Mouse (Mus musculus) lung, postnatal 0 days (tissue): ENCODE data around the gene 1110032A03Rik. TPM values are rescaled to one million over a fixed set of nuclear protein-coding genes. Genes with fewer than 3 reads are reported as not detected.

Experiments used
- ATAC-seq: fragments of 200-750 bp; cut with Nextera tagmentation; 2 replicates; pipeline ENCODE4 v1.8.0; 2017; ENCODE audit warnings: moderate library complexity
- DNase-seq: peaks from one replicate; pipeline ENCODE4 v3.0.0-alpha.2; 2016; ENCODE audit warnings: low spot score
- H3K27ac ChIP-seq: fragments of 300-500 bp; sonication (generic); 2 replicates; pipeline ENCODE4 v1.5.1; 2014; ENCODE audit warnings: antibody characterized with exemption, mild to moderate bottlenecking, low read length, mixed read lengths
- H3K27me3 ChIP-seq: fragments of 300-500 bp; sonication (generic); replicated peaks from 2 replicates; pipeline ENCODE4 v1.6.1; 2014; ENCODE audit warnings: low read length, mixed read lengths; ENCODE audit not compliant: insufficient read depth
- H3K36me3 ChIP-seq: fragments of 300-500 bp; sonication (generic); 2 replicates; pipeline ENCODE4 v1.6.1; 2014; ENCODE audit warnings: low read length, mixed read lengths; ENCODE audit not compliant: insufficient read depth
- H3K4me1 ChIP-seq: fragments of 300-500 bp; sonication (generic); 2 replicates; pipeline ENCODE4 v1.6.1; 2014; ENCODE audit warnings: antibody characterized with exemption, low read depth, low read length, mixed read lengths; ENCODE audit not compliant: insufficient read depth
- H3K4me2 ChIP-seq: fragments of 300-500 bp; sonication (generic); replicated peaks from 2 replicates; pipeline ENCODE4 v1.6.1; 2014; ENCODE audit warnings: low read depth, mild to moderate bottlenecking, low read length, moderate library complexity, mixed read lengths
- H3K4me3 ChIP-seq: fragments of 300-500 bp; sonication (generic); 2 replicates; pipeline ENCODE4 v1.5.1; 2014; ENCODE audit warnings: low read depth, low read length
- H3K9ac ChIP-seq: fragments of 300-500 bp; sonication (generic); replicated peaks from 2 replicates; pipeline ENCODE4 v1.6.1; 2014; ENCODE audit warnings: low read depth, mild to moderate bottlenecking
- H3K9me3 ChIP-seq: fragments of 300-500 bp; sonication (generic); 2 replicates; pipeline ENCODE4 v1.6.1; 2016; ENCODE audit warnings: low read length, mixed read lengths
- CTCF ChIP-seq: IDR thresholded peaks from 2 replicates; pipeline ENCODE4 v1.5.1; 2016; ENCODE audit warnings: antibody characterized with exemption, mild to moderate bottlenecking
- EP300 ChIP-seq: IDR thresholded peaks from 2 replicates; pipeline ENCODE4 v1.6.1; 2016; ENCODE audit warnings: antibody characterized with exemption, mild to moderate bottlenecking, control low read depth
- WGBS: fragments of 180-500 bp; shearing (Covaris S2); extraction: QIAGEN DNeasy Blood & Tissue Kit; methylation state at CpG from one replicate; pipeline ENCODE4 v1.1.7; 2014; 5-methylcytosine and 5-hydroxymethylcytosine counted together
- polyA plus RNA-seq: library from polyadenylated mRNA; unstranded; fragments of >200 nt; fragmentation: Nextera tagmentation; extraction: Ambion mirVana; gene quantifications from 2 replicates; pipeline ENCODE4 v1.2.1, GENCODE M21; 2015

The 1110032A03Rik gene
- 72.3 and 79.8 TPM in 2 replicates for polyA plus RNA-seq

DNA sequence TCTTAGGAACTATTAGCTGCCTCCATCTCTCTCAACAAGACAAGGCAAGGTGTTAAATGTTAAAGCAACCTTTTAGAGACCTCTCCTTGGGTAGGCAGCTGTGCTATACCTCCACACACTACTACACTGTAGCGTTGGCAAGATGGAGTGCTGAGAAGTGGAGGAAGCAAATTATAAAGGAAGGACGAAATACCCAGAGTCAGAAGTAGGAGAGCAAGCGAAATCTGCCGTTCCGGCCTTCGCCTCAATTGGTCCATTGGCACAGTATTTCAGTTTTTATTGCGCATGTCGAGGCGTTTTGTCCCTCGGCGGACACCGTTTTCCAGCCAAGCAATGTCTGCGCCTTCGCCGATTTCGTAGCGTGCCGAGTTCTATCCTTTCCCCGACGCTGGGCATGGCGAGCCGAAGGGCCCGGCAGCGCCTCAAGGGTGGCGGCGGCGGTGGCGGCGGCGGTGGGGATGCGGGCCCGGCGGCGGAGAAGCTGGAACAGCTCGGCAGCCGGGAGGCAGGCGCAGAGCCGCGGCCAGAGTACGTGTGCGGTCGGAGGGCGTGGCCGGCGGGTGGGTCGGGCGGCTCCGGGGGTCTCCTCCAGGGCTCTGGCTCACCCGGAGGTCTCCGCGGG lies at the start of gene 1110032A03Rik, which contains the start of gene Alg9:
TSS of gene 1110032A03Rik (minus strand) at position 530 of the 622 bp plus-strand sequence.
TSS of gene Alg9 (plus strand) at position 29 of the 622 bp plus-strand sequence.
- DNase-seq (peak; percentile 86), ATAC-seq (peak; percentile 75)
- Histone ChIP-seq H3K4me1 (peaks cover 4% of the 10 kb centered on the region; the same call in 1 of the 2 replicates), H3K4me2 (peak within 1 kb of the TSS; percentile 98), H3K9me3 (no peaks in the 10 kb centered on the region), H3K27me3 (no peaks in the 10 kb centered on the region), H3K9ac (peak within 1 kb of the TSS; percentile 88), H3K4me3 (peak within 1 kb of the TSS; percentile 98), H3K27ac (peak within 1 kb of the TSS; percentile 64), H3K36me3 (peaks cover 2% of the 10 kb centered on the region; the same call in 1 of the 2 replicates)
- TF ChIP-seq EP300 (no peak), CTCF (no peak)
- WGBS: under 1% methylated on average over 34 of the region's 51 CpGs

DNA sequence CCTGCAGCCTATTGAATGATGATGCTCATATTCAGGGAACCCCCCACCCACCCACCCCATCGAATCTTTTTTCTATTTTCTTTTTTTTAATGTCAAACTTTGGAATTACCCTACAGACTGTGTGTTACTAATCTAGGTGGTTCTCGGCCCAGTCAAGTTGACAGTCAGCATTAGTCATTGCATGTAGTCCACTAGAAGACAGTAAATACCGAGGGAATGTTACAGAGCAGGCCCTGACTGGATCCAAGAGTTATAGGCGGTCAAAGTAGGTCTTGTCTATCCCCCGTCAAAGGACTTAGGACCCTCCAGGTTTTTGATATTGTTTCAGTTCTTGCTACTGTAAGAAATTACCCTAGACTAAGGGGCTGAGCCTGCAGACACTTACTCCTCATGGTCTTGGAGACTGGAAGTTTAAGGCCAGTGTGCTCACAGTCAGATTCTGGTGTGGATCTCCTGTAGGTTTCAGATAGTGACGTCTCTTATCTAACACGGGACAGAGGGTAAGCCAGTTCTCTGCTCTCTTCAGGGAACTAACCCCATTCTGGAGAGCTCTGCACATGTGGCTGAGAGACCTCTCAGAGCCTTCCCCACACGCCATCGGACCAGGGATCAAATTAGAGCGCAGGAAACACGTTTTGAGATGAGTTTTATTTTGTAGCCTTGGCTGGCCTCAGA lies 48.6 kb upstream of the 1110032A03Rik start:
- no peak overlapping the region for H3K4me2 ChIP-seq
- WGBS: 83% methylated on average over 11 of the region's 11 CpGs
- H3K9ac ChIP-seq: no peak overlapping the region
- H3K4me1 ChIP-seq: no peaks in the 10 kb centered on the region
- H3K27me3 ChIP-seq: no peaks in the 10 kb centered on the region
- H3K9me3 ChIP-seq: no peaks in the 10 kb centered on the region
- TF ChIP-seq CTCF (no peak), EP300 (no peak)
- H3K27ac ChIP-seq: no peak overlapping the region
- DNase-seq: no peak
- ATAC-seq: no peak
- H3K4me3 ChIP-seq: no peak overlapping the region
- no peaks in the 10 kb centered on the region for H3K36me3 ChIP-seq

DNA sequence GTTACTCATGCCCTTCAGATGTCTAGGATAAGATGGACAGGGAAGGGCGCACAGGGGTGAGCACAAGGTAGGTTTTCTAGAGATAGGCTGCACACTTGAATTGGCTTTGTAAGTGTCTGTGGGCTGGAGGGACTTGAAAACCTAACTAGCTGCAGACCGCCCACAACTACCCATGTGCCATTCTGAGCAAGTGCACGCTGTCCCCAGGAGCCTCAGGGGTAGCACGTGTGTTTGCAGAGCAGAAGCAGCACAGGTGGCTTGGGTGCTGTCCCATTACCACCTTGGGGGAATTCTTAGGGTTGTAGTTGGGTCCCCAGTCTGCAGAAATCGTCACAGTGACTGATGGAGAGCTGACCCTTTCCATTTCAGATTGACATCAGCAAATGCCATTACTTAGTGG lies 46.9 kb upstream of the 1110032A03Rik start:
- no peak for ATAC-seq
- 0 out of 2 replicates have a peak, but pooled peaks cover 2% of the 10 kb centered on the region for H3K36me3 ChIP-seq
- no peak overlapping the region for H3K9ac ChIP-seq
- no peak overlapping the region for H3K4me2 ChIP-seq
- no peaks in the 10 kb centered on the region for H3K9me3 ChIP-seq
- no peaks in the 10 kb centered on the region for H3K27me3 ChIP-seq
- TF ChIP-seq CTCF (no peak), EP300 (no peak)
- H3K4me3 ChIP-seq: no peak overlapping the region
- WGBS: 91% methylated on average over 5 of the region's 5 CpGs
- no peak overlapping the region for H3K27ac ChIP-seq
- H3K4me1 ChIP-seq: no peaks in the 10 kb centered on the region
- no peak for DNase-seq

DNA sequence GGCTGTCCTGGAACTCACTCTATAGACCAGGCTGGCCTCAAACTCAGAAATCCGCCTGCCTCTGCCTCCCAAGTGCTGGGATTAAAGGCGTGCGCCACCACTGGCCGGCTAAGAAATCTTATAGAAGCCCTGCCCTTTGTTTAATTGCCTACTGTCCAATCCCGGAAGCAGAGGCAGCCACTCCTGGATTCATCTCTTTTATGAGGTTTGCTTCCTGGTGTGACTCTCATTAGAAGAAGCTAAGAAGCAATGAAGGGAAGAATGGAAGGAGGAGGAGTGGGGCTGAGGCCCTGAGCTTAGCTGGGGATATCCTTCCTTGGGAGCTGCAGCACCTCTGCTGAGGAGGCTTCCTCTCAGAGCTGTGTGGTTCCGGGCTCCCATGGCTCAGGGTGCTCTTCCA lies 46.3 kb upstream of the 1110032A03Rik start:
- 90% methylated on average over 6 of the region's 6 CpGs for WGBS
- H3K36me3 ChIP-seq: 0 out of 2 replicates have a peak, but pooled peaks cover 3% of the 10 kb centered on the region
- ATAC-seq: no peak

DNA sequence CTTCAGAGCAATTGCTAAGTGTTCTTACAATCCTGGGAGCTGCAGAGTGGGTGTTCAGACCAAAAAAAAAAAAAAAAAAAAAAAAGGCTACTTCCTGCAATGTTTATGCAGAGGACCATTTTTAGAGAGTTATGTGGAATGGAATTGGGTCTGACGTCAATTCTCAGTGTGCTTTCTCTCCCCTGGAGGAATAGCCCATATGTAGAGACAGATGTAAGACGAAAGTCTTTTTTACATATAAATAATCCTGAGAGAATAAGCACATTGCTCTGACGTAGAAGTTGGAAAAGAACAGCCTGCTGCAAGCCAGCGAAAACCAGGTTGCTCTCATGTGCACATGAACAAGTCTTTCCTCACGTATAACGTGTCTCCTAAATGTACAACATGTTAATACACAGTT lies 44.4 kb upstream of the 1110032A03Rik start:
- whole genome bisulfite sequencing: 87% methylated on average over 6 of the region's 6 CpGs
- Histone ChIP-seq H3K4me3 (no peak overlapping the region), H3K4me2 (no peak overlapping the region), H3K4me1 (no peaks in the 10 kb centered on the region), H3K27me3 (no peaks in the 10 kb centered on the region), H3K36me3 (0 out of 2 replicates have a peak, but pooled peaks cover 3% of the 10 kb centered on the region), H3K9ac (no peak overlapping the region), H3K9me3 (no peaks in the 10 kb centered on the region), H3K27ac (no peak overlapping the region)
- no peak for TF ChIP-seq EP300
- TF ChIP-seq CTCF: no peak
- ATAC-seq (no peak), DNase-seq (no peak)

More for the DNA sequence above, 46.3 kb upstream of the 1110032A03Rik start:
- Histone ChIP-seq H3K9ac (no peak overlapping the region), H3K4me1 (no peaks in the 10 kb centered on the region), H3K27me3 (no peaks in the 10 kb centered on the region), H3K27ac (no peak overlapping the region), H3K9me3 (no peaks in the 10 kb centered on the region), H3K4me2 (no peak overlapping the region), H3K4me3 (no peak overlapping the region)
- TF ChIP-seq CTCF (no peak), EP300 (no peak)
- no peak for DNase-seq

DNA sequence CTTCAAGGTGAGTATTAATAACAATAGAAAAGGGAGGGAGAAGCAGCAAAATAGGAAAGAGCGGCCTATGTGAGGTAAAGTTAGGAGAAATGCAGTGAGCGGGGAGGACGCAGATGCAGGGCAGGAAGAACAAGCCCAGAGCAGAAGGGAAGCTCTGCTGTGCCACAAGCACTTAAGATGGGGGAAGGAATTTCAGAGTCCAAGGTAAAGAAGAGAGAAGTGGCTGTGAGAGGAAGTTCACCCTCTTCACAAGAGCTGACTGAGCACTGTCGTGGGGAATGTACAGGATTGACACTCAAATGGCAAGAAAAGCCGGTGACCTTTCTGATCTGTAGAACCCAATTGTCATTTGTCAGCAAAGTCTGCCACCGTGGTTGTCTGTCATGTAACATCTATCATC lies 42.7 kb upstream of the 1110032A03Rik start:
- Histone ChIP-seq H3K27ac (no peak overlapping the region), H3K4me1 (no peaks in the 10 kb centered on the region), H3K36me3 (0 out of 2 replicates have a peak, but pooled peaks cover 11% of the 10 kb centered on the region), H3K9me3 (no peaks in the 10 kb centered on the region), H3K27me3 (no peaks in the 10 kb centered on the region), H3K9ac (no peak overlapping the region), H3K4me3 (no peak overlapping the region), H3K4me2 (no peak overlapping the region)
- no peak for TF ChIP-seq EP300
- TF ChIP-seq CTCF: no peak
- WGBS: 48% methylated on average over 6 of the region's 6 CpGs
- peak; percentile 74 for DNase-seq
- peak; percentile 59 for ATAC-seq
